Mouse (Mus musculus) neural tube, embryonic 14.5 days (tissue): ENCODE data around the gene Exosc5. TPM values are rescaled to one million over a fixed set of nuclear protein-coding genes. Genes with fewer than 3 reads are reported as not detected.

Experiments
- ATAC-seq: fragments of 200-750 bp; cut with Nextera tagmentation; 2 replicates; pipeline ENCODE4 v1.8.0; 2017; ENCODE audit warnings: low read depth, mild to moderate bottlenecking, moderate TSS enrichment, moderate library complexity
- H3K27ac ChIP-seq: fragments of 300-500 bp; sonication (generic); 2 replicates; pipeline ENCODE4 v1.5.1; 2014; ENCODE audit warnings: low read depth, mild to moderate bottlenecking, control low read depth, low read length, moderate library complexity, mixed read lengths
- H3K27me3 ChIP-seq: fragments of 300-500 bp; sonication (generic); 2 replicates; pipeline ENCODE4 v1.6.1; 2014; ENCODE audit warnings: low read length; ENCODE audit not compliant: control insufficient read depth, insufficient read depth
- H3K36me3 ChIP-seq: fragments of 300-500 bp; sonication (generic); 2 replicates; pipeline ENCODE4 v1.6.1; 2014; ENCODE audit warnings: low read length, mixed read lengths; ENCODE audit not compliant: control insufficient read depth, insufficient read depth
- H3K4me1 ChIP-seq: fragments of 300-500 bp; sonication (generic); 2 replicates; pipeline ENCODE4 v1.6.1; 2014; ENCODE audit warnings: low read length; ENCODE audit not compliant: control insufficient read depth, insufficient read depth
- H3K4me2 ChIP-seq: fragments of 300-500 bp; sonication (generic); 2 replicates; pipeline ENCODE4 v1.6.1; 2014; ENCODE audit warnings: mild to moderate bottlenecking, low read depth, low read length, control low read depth
- H3K4me3 ChIP-seq: fragments of 300-500 bp; sonication (generic); 2 replicates; pipeline ENCODE4 v1.5.1; 2014; ENCODE audit warnings: low read depth, low read length, control low read depth, mixed read lengths
- H3K9ac ChIP-seq: fragments of 300-500 bp; sonication (generic); replicated peaks from 2 replicates; pipeline ENCODE4 v1.6.1; 2014; ENCODE audit warnings: low read depth, mild to moderate bottlenecking, control low read depth, low read length, mixed read lengths
- H3K9me3 ChIP-seq: fragments of 300-500 bp; sonication (generic); 2 replicates; pipeline ENCODE4 v1.6.1; 2016; ENCODE audit warnings: low read length; ENCODE audit not compliant: control insufficient read depth
- WGBS: fragments of 180-500 bp; shearing (Covaris S2); extraction: QIAGEN DNeasy Blood & Tissue Kit; methylation state at CpG from one replicate; pipeline ENCODE4 v1.1.7; 2014; 5-methylcytosine and 5-hydroxymethylcytosine counted together
- polyA plus RNA-seq: library from polyadenylated mRNA; unstranded; fragments of >200 nt; fragmentation: Nextera tagmentation; extraction: Ambion mirVana; gene quantifications from 2 replicates; pipeline ENCODE4 v1.2.1, GENCODE M21; 2014

Exosc5 gene
- polyA plus RNA-seq, 1 experiment from 2014 or later = 40.2 TPM

GRCm38 (mm10) chr7:25688810-25689586, 30.0 kb downstream of the Exosc5 start:
- Histone ChIP-seq H3K4me1 (peaks cover 13% of the 10 kb centered on the region), H3K27me3 (peaks cover 47% of the 10 kb centered on the region), H3K36me3 (no peaks in the 10 kb centered on the region), H3K9me3 (no peaks in the 10 kb centered on the region), H3K9ac (peak overlapping the region; percentile 30; the same call in 1 of the 2 replicates), H3K4me3 (peak overlapping the region; percentile 37), H3K4me2 (peak overlapping the region; percentile 52), H3K27ac (no peak overlapping the region)
- 0 out of 2 replicates have a peak, but pooled peaks have one; percentile 21 for ATAC-seq
- WGBS = under 1% methylated on average over 47 of the region's 52 CpGs

- H3K9me3 ChIP-seq = no peaks in the 10 kb centered on the region
- H3K4me3 ChIP-seq = peak overlapping the region; percentile 37
- peak overlapping the region; percentile 52 for H3K4me2 ChIP-seq
- H3K36me3 ChIP-seq = no peaks in the 10 kb centered on the region
- peaks cover 13% of the 10 kb centered on the region for H3K4me1 ChIP-seq
- H3K27ac ChIP-seq = no peak overlapping the region
- peak overlapping the region; percentile 30; the same call in 1 of the 2 replicates for H3K9ac ChIP-seq
- H3K27me3 ChIP-seq = peaks cover 47% of the 10 kb centered on the region
- 8% methylated on average over 12 of the region's 12 CpGs for WGBS
- no peak for ATAC-seq
These were observed 30.6 kb downstream of the Exosc5 start for GRCm38 (mm10) chr7:25689603-25690021.

- Histone ChIP-seq H3K9ac (no peak overlapping the region), H3K4me3 (no peak overlapping the region), H3K4me1 (peaks cover 13% of the 10 kb centered on the region), H3K27me3 (peaks cover 47% of the 10 kb centered on the region), H3K4me2 (no peak overlapping the region), H3K36me3 (no peaks in the 10 kb centered on the region), H3K9me3 (no peaks in the 10 kb centered on the region), H3K27ac (no peak overlapping the region)
- WGBS = 26% methylated on average over 5 of the region's 5 CpGs
- no peak for ATAC-seq
These were observed 31.1 kb downstream of the Exosc5 start for GRCm38 (mm10) chr7:25690051-25690450.

- no peak overlapping the region for H3K4me2 ChIP-seq
- ATAC-seq = peak; percentile 44; the same call in 1 of the 2 replicates
- H3K27me3 ChIP-seq = peaks cover 13% of the 10 kb centered on the region
- no peak overlapping the region for H3K9ac ChIP-seq
- H3K4me3 ChIP-seq = no peak overlapping the region
- WGBS = 27% methylated on average over 8 of the region's 8 CpGs
- no peak overlapping the region for H3K27ac ChIP-seq
- H3K9me3 ChIP-seq = no peaks in the 10 kb centered on the region
- H3K4me1 ChIP-seq = 0 out of 2 replicates have a peak, but pooled peaks cover 2% of the 10 kb centered on the region
- no peaks in the 10 kb centered on the region for H3K36me3 ChIP-seq
These were observed 35.1 kb downstream of the Exosc5 start for GRCm38 (mm10) chr7:25694104-25694503.

GRCm38 (mm10) chr7:25699851-25700250, 40.9 kb downstream of the Exosc5 start:
- Histone ChIP-seq H3K4me2 (no peak overlapping the region), H3K9ac (no peak overlapping the region), H3K27me3 (no peaks in the 10 kb centered on the region), H3K27ac (no peak overlapping the region), H3K4me1 (no peaks in the 10 kb centered on the region), H3K36me3 (no peaks in the 10 kb centered on the region), H3K4me3 (no peak overlapping the region), H3K9me3 (no peaks in the 10 kb centered on the region)
- WGBS = 55% methylated on average over 13 of the region's 13 CpGs
- ATAC-seq = no peak

GRCm38 (mm10) chr7:25700732-25701131, 41.8 kb downstream of the Exosc5 start:
- H3K4me1 ChIP-seq = no peaks in the 10 kb centered on the region
- no peak overlapping the region for H3K9ac ChIP-seq
- H3K4me2 ChIP-seq = no peak overlapping the region
- H3K9me3 ChIP-seq = no peaks in the 10 kb centered on the region
- no peaks in the 10 kb centered on the region for H3K36me3 ChIP-seq
- H3K27me3 ChIP-seq = no peaks in the 10 kb centered on the region
- no peak for ATAC-seq
- H3K27ac ChIP-seq = no peak overlapping the region
- H3K4me3 ChIP-seq = no peak overlapping the region
- WGBS = 77% methylated on average over 12 of the region's 12 CpGs

GRCm38 (mm10) chr7:25702350-25702749, 43.4 kb downstream of the Exosc5 start:
- Histone ChIP-seq H3K36me3 (no peaks in the 10 kb centered on the region), H3K27ac (no peak overlapping the region), H3K9ac (no peak overlapping the region), H3K9me3 (no peaks in the 10 kb centered on the region), H3K4me1 (no peaks in the 10 kb centered on the region), H3K27me3 (no peaks in the 10 kb centered on the region), H3K4me3 (no peak overlapping the region), H3K4me2 (no peak overlapping the region)
- WGBS = 96% methylated on average over 2 of the region's 2 CpGs
- no peak for ATAC-seq

GRCm38 (mm10) chr7:25703793-25704494, 45.0 kb downstream of the Exosc5 start:
- Histone ChIP-seq H3K9ac (no peak overlapping the region), H3K9me3 (no peaks in the 10 kb centered on the region), H3K4me3 (no peak overlapping the region; the same call in 1 of the 2 replicates), H3K36me3 (no peaks in the 10 kb centered on the region), H3K27me3 (no peaks in the 10 kb centered on the region), H3K4me1 (no peaks in the 10 kb centered on the region), H3K27ac (no peak overlapping the region), H3K4me2 (peak overlapping the region; percentile 57)
- 17% methylated on average over 10 of the region's 10 CpGs for WGBS
- 0 out of 2 replicates have a peak, but pooled peaks have one; percentile 25 for ATAC-seq
